Mouse (Mus musculus) erythroblast, adult 5-6 weeks (primary cell): Measurements from ENCODE around the gene Rfc2. TPM values are rescaled to one million over a fixed set of nuclear protein-coding genes. Genes with fewer than 3 reads are reported as not detected.

Experiments used
- ATAC-seq: replicated peaks from 2 replicates; pipeline ENCODE4 v1.8.0; 2016; ENCODE audit warnings: moderate number of reproducible peaks, mild to moderate bottlenecking, moderate TSS enrichment, inconsistent platforms; ENCODE audit not compliant: poor library complexity, low FRiP score, severe bottlenecking
- total RNA-seq, 2 experiments: library from RNA; stranded (forward) in 1 of 2; stranded (reverse) in 1 of 2; fragments of 150-400 nt in 1 of 2; fragments of 200-764, 138-1000 nt in 1 of 2; gene quantifications; 2 replicates each; pipeline versions ENCODE4 v1.2.3 to v1.2.4; 2015 to 2017; ENCODE audit warnings: low replicate concordance in 2 of 2

Rfc2 gene
- total RNA-seq, 2 experiments from 2014 or later, result 14.7 to 26.7 TPM

GRCm38 (mm10) chr5:134560450-134561171 lies 20.6 kb upstream of the Rfc2 start:
- no peak for ATAC-seq

- ATAC-seq, result no peak
These were observed 16.9 kb upstream of the Rfc2 start for GRCm38 (mm10) chr5:134564272-134564671.

GRCm38 (mm10) chr5:134565696-134566095 lies 15.5 kb upstream of the Rfc2 start:
- no peak for ATAC-seq

GRCm38 (mm10) chr5:134567445-134567844 lies 13.7 kb upstream of the Rfc2 start:
- ATAC-seq, result no peak

- no peak for ATAC-seq
These were observed 13.1 kb upstream of the Rfc2 start for GRCm38 (mm10) chr5:134568030-134568429.

GRCm38 (mm10) chr5:134568964-134569491 lies 12.1 kb upstream of the Rfc2 start:
- ATAC-seq, result no peak

GRCm38 (mm10) chr5:134571730-134572507 lies 9.2 kb upstream of the Rfc2 start:
- ATAC-seq, result peak; percentile 55; the same call in 1 of the 2 replicates

- 0 out of 2 replicates have a peak, but pooled peaks have one; percentile 24 for ATAC-seq
These were observed 8.5 kb upstream of the Rfc2 start for GRCm38 (mm10) chr5:134572508-134573214.

- no peak for ATAC-seq
These were observed 5.3 kb upstream of the Rfc2 start for GRCm38 (mm10) chr5:134575833-134576232.

GRCm38 (mm10) chr5:134576517-134577220 lies 4.5 kb upstream of the Rfc2 start:
- ATAC-seq, result peak; percentile 55; the same call in 1 of the 2 replicates

GRCm38 (mm10) chr5:134577534-134577933 lies 3.6 kb upstream of the Rfc2 start:
- ATAC-seq, result no peak

- no peak for ATAC-seq
These were observed 2.0 kb upstream of the Rfc2 start for GRCm38 (mm10) chr5:134579135-134579534.

- peak; percentile 99 for ATAC-seq
These were observed 1.2 kb downstream of the Rfc2 start for GRCm38 (mm10) chr5:134582221-134582907.

GRCm38 (mm10) chr5:134583006-134583883 lies 2.1 kb downstream of the Rfc2 start:
- ATAC-seq, result no peak

- ATAC-seq, result no peak
These were observed 2.7 kb downstream of the Rfc2 start for GRCm38 (mm10) chr5:134583884-134584213.

- ATAC-seq, result no peak
These were observed 3.6 kb downstream of the Rfc2 start for GRCm38 (mm10) chr5:134584798-134585197.

GRCm38 (mm10) chr5:134589900-134590299 lies 8.7 kb downstream of the Rfc2 start:
- ATAC-seq, result no peak

GRCm38 (mm10) chr5:134592026-134592581 lies 10.9 kb downstream of the Rfc2 start:
- ATAC-seq, result no peak
